Mouse (Mus musculus): ENCODE results near the gene Cysltr1.

GRCm38 (mm10) chrX:106602574-106603258, 763 bp downstream of the Cysltr1 start:
- TF ChIP-seq POLR2A (IDR thresholded peaks at IDR 0.05; ENCODE audit: borderline replicate concordance, control insufficient read depth, low read depth, low read length) (no peak), CTCF (IDR thresholded peaks at IDR 0.05; ENCODE audit: control insufficient read depth, insufficient read depth, low read length) (no peak)

All from bone marrow, adult 2 months (tissue).